Mouse (Mus musculus) ES-CJ7 (cell line): ENCODE data around the gene Fryl.

Experiments
- DNase-seq: peaks from one replicate; pipeline ENCODE4 v3.0.0; 2011; ENCODE audit warnings: low read depth, low spot score

Fryl gene

DNA sequence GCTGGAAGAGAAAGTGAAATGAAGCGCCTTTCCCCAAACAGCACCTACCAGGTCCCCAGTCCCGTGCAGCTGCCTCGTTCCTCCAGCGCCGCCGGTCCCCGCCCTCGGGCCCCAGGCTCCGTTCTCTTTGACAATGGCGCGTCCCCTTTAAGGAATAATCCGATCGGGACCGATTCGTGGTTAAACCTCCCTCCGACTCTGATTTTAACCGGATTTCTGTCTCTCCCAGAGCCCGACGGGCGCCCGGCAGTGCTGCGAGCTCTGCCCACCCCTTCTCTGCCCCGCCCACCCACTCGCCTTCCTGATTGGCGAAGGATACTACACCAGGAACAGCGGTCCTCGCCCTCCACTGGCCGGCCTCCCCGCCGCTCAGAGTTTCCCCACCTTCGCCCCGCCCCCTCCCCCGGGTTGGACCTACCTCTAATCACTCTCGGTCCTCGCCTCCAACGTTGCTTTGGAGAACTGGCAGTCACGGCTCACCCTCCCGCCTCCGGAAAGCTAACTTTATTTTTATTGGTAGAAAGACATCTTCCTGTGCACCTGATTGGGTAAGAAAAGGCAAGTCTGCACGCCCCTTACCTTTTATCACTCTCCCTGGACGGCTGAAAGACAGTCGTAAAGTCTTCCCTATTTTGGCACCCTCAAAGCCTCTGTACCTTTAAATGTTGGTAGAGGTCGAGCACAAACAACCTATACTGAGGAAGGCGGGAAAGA lies at the start of gene Fryl:
TSS of gene Fryl (minus strand) at position 268 of the 714 bp plus-strand sequence.
- peak; percentile 98 for DNase-seq

DNA sequence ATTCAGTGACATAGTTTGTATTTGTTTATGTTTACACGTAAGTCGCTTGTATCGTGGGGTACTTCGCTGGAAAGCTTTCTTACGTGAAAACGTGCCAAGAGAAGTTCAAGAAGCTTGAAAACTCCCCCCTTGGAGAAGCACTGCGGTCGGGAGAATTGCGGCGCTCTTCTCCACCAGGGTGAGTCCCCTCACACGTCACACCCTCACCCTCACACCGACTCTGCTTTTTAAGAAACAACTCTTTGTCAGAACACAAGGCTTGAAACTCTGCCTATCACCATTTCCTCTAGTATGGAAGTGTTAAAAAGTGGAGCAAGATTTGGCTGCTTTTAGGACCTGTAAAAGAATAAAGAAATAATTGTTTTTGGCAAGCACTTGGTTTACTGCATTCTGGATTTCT lies 48.1 kb upstream of the Fryl start:
- DNase-seq: no peak

GRCm38 (mm10) chr5:73301601-73302307 lies 45.3 kb upstream of the Fryl start:
- DNase-seq: no peak

DNA sequence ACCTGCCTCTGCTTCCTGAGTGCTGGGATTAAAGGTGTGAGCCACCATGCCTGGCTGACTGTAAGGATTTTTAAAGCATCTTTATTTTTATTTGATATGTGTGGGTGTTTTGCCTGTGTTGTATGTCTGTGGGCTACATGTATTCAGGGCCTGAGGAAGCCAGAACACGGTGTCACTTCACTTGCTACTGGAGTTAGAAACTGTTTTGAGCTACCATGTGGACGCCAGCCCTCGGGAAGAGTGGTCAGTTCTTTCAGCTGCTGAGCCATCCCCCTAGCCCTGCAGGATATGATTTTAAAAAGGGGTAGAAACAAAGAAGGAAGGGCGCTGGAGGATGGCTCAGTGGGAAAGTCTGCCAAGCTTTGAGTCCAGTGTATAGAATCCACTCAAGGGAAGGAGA lies 39.5 kb upstream of the Fryl start:
- DNase-seq: no peak

DNA sequence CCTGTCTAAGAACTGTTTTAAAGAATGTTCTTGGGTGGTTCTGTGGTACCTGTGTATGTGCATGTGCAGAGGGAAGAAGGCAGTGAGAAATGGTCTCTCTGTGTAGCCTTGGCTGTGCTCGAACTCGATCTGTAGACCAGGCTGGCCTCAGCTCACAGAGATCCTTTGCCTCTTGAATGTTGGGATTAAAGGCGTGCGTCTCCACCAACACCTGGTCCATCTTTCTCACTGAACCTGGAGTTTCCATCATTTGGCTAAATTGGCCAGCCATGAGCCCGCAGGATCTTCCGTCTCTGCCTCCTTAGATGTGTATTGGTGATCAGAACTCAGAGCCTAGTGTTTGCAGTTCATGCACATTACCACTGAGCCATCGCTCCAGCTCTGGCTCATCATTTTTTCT lies 38.6 kb upstream of the Fryl start:
- DNase-seq: no peak

DNA sequence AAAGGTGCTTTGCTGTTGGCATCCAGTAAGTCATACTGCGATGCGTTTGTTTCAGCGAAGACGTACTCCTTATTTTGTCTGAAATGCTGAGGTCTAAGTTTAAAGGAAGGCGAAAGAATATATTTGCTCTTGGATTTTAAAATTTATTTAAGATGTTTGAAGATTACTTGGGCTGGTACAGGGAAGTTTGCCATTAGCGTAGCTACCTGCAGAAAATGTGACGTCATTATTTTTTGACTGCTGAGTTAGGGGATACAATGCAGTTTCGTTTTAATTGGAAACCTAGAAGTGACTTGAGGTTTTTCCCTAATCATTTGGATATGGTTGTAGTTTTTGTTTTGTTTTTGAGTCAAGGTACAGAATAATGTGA lies 37.0 kb upstream of the Fryl start:
- DNase-seq: no peak

DNA sequence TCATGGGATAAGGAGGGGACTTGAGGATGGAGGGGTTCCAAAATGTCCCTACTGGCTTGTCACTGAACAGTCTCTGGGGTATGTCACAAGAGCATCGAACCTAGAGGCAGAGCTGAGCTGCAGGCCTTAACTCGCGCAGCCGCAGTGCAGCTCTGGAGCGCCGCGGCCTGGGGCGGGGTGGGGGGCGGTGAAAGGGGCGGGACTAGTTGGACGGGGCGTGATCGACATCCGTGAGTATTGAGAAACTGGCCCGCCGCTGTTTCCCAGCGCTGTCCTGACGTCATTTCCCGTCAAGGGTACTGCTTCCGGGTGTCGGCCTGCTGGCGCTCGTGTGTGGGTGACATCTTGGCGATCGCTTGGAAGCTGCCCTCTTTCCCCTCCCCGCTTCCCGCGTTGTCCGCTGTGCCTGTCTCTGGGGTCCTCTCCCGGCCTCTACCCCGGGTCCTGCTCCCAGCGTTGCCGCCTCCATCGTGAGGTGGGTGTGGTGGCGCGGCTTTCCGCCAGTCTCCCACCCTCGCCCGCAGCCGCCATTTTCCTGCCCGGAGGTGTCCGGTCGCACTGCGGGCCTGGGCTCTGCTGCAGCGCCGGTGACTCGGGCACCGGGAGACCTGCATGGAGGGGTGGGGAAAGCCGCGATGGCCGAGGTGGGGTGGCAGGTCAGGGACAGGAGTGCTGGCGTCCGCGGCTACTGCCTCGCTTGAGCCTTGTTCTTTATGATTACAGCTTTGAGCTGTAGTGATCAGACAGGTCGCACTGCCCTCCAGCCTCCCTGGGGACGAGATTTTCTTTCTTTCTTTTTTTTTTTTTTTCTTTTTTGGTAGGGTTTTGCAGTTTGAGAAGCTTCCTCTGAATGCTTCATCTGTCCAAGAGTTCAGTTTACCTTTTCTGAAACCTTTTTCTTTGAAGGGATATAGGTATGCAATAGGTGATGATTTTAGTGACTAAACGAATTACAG lies 36.4 kb upstream of the Fryl start, which contains the start of gene Ociad1:
TSS of gene Ociad1 (plus strand) at position 283 of the 956 bp plus-strand sequence.
- DNase-seq: peak; percentile 98

- DNase-seq: no peak
These were observed 33.5 kb upstream of the Fryl start for GRCm38 (mm10) chr5:73289900-73290299.

- DNase-seq: no peak
These were observed 30.2 kb upstream of the Fryl start for GRCm38 (mm10) chr5:73286603-73287002.

DNA sequence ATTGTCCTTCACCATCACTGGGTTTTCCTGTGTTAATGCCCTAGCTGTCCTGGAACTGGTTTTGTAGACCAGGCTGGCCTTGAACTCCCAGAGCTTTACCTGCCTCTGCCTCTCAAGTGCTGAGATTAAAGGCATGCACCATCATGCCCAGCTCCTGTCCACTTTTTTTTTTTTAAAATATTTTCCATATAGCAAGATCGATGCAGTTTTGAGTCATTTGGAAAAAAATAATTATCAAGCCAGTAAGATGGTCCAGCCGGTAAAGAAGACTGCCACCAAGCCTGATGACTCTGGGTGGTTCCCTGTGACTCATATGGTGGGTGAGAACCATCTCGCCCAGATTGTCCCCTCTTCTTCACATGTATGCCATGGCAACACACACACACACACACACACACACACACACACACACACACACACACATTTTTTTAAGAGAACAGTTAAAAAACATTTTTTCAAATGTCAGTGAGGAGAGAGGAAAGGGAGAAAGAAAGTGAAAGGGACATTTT lies 29.1 kb upstream of the Fryl start:
- DNase-seq: no peak

- no peak for DNase-seq
These were observed 27.6 kb upstream of the Fryl start for GRCm38 (mm10) chr5:73284046-73284445.

- DNase-seq: no peak
These were observed 24.1 kb upstream of the Fryl start for GRCm38 (mm10) chr5:73280567-73280850.

DNA sequence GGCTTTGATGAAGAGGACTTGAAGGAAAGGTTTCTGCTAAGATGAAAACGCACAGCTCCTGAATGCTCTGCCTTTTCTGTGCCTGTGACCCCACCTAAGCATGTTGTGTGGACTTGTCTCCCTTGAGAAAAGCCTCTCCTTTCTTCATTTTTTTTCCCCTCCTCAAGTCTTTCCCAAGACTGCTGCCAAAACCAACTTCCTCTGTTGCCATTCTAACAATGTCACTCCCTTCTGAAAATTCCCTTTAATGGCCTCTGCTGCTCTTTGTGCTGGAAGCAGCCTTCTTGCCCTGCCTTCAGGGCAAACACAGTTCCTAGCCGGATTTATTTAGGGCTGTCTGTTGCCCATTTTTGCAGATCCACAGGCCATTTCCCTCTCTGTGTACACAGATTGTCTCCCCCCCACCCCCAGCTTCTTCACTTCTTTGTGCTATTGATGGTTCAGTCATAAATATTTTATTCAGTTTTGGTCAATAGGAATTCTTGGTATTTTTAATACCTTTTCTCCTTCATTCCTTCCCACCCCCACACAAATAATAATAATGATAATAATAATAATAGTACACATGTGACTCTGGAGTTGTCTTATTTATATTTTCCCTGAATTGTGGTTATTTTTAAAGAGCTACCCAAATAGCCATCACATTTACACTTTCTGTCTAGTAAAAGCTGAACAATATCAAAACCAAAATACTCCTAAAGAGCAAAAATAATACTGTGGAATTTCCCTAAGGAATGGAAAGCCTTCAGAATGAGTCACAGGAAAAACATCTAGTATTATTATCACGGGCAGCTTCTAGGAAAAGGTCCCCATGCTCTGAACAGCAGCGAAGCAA lies 23.5 kb upstream of the Fryl start:
- DNase-seq: no peak

DNA sequence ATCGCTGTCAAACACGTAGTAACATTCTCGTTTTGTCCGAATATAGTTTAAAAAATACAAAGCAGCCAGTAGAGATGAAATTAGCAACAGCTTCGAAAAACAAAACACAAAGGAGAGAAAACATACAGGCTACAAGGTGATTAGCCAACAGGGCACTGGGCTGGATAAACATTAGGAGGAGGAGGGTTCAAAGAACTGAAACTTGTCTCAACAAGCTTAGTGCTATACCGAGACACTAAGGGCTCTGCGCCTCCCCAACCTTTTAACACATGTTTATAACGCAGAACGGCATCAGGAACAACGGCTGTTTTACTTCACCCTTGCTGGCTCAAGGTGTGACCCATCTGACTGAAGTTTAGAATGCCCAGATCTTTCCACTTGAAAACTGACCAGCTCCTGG lies 22.8 kb upstream of the Fryl start:
- no peak for DNase-seq

DNA sequence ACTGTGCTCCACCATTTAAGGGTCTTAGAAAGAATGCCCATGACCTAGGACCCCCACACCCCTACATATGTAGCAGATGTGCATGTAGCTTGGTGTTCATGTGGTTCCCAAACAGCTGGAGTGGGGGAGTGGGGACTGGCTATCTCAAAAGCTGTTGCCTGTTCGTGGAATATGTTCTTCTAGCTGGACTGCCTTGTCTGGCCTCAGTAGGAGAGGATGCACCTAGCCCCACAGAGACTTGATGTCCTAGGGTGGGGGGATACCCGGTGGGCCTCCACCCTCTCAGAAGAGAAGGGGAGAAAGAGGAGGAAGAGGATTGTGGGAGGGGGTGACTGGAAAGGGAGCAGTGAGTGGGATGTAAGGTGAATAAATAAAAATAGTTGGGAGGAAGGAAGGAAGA lies 18.5 kb upstream of the Fryl start:
- DNase-seq: no peak

DNA sequence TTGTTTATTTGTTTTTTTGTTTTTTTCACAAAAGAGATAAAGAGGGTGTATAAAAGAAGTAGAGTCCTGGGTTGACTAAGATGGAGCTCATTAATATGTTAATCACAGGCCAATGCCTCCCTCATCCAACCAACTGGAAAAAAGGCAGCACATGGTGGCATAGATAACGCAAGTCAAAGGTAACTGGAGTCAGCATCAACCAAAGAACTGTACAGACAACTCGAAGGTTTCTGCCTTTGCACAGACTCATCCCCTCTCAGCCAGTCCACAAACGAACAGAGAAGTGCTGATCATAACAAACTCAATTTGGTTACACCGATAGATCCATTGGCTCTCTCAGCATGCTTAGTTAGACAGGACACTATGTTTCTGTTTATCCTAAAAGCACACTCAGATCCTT lies 16.8 kb upstream of the Fryl start:
- no peak for DNase-seq

GRCm38 (mm10) chr5:73270612-73271011 lies 14.2 kb upstream of the Fryl start:
- no peak for DNase-seq

GRCm38 (mm10) chr5:73268636-73269213 lies 12.3 kb upstream of the Fryl start:
- no peak for DNase-seq

DNA sequence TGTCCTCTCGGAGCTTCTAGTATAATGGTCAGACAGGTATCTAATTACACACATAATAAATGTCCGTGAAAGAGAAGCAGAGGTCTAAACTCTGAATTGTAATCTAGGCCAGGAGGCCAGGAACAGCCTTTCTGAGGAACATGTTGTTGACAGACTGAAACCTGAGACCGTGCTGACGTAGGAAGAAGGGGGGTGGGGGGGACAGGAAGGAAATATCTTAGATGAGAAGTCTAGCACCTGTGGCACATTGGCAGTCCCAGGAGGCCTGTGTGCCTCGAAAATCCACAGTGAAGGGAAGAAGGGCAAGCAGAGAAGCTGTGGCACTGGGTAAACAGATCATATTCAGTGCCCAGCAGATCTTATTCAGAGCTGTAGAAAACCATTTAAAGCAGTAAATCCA lies 9.0 kb upstream of the Fryl start:
- DNase-seq: no peak

DNA sequence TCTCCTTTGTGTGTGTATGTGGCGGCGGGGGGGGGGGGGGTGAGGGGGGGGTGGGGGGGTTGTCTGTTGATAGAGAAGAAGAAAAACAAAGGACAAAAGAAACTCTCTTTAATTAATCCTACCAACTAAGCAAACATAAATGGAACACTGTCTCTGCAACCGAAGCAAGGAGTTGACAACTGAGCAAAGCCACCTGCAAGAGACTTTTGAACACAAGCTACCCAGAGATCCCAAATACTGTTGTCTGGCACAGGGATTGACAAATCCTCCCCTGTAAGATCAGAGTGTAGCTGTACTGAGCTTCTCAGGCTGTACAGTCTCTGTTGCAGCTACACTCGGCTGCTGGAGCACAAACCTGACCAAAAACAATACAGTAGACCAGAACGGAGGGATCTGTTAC lies 7.7 kb upstream of the Fryl start:
- no peak for DNase-seq

- no peak for DNase-seq
These were observed 1.3 kb upstream of the Fryl start for GRCm38 (mm10) chr5:73257723-73258122.
